Mouse (Mus musculus) heart, postnatal 10 days (tissue): ENCODE data around the gene Ints11. TPM values are rescaled to one million over a fixed set of nuclear protein-coding genes. Genes with fewer than 3 reads are reported as not detected.

Experiments used
- DNase-seq, 2 experiments: peaks; one replicate each; pipeline ENCODE4 v3.0.0; 2021
- intact Hi-C: fragments of 180-260 bp; cut with DNase I; formaldehyde crosslinking; loops from one replicate; pipeline ENCODE4 v1.15.1; 2025
- total RNA-seq, 2 experiments: library from RNA; stranded (reverse); gene quantifications; 2 replicates each; pipeline ENCODE4 v1.2.3; 2021

Ints11 gene
- 10 to 100 TPM; 16.6 to 20.9 TPM for total RNA-seq

DNA sequence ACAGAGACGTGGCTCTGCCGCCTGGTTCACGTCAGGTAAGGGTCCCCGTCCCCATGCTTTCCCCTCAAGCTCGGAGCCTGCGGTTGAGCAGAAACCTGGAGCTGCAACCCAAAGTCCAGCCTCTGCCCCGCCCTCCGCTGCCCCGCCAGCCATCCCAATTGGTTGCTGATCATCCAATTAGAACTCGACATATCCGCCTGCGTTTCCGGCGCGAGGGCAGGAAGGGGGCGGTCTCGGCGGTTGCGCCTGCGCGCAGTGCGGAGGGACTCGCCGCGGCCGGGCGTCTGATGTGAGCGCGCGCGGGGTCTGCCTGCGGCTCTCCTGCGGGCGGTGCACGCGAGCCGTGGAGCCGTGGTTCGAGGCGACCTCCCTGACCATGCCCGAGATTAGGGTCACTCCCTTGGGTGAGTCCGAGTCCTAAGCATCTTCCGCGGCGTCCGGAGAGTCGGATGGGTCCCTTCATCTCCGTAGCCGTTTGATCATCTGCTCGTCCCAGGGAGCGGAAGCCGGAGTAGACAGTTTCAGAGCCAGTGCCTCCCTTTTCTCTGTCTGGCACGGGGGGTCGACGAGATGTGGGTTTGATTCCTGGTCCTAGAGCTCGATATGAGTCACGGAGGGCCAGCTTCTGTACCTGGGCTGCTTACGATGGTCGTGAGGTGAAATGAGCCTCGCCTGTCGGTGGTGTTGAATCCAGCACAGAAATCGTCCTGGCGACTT is at the start of gene Ints11, which contains the start of gene Cptp:
Gene Ints11 (plus strand): TSS at position 230 of the 717 bp plus-strand sequence.
Gene Cptp (minus strand): TSS at position 124 of the 717 bp plus-strand sequence.
- DNase-seq = peak; percentile 98
- intact Hi-C loops = loop anchor here (1.0 to 2.0 kb wide), 3 partner anchors 13 to 74 kb away; partner anchors contain the start of gene Ube2j2

DNA sequence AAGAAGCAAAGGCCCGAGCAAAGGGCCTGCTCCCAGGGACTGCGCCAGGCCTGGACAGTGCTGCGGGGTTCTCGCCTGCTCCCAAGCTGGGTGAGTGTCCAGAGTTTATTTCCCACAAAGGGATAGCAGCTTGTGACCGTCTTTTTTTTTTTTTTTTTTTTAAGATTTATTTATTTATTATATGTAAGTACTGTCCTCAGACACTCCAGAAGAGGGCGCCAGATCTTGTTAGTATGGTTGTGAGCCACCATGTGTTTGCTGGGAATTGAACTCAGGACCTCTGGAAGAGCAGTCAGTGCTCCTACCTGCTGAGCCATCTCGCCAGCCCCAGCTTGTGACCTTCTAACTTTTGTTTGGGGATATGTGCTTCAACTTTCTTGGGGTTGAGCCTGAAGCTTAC is 48.3 kb upstream of the Ints11 start:
- peak in 1 of 2 experiments; percentile 53 for DNase-seq
- intact Hi-C loops = no loop called here

DNA sequence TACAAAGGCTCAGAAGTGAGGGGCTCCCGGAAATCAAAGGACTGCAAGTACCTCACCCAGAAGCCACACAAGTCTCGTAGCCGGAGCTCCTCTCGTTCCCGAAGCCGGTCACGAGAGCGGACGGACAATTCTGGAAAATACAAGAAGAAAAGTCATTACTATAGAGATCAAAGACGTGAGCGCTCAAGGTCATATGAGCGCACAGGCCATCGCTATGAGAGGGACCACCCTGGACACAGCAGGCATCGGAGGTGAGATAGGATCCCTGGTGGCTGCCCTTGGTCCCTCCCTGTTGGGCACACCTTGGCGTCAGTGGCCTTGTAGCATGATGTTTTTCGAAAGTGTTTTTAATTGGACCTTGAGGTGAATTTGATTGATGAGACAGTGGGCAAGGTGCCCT is 45.9 kb upstream of the Ints11 start:
- no peak for DNase-seq
- intact Hi-C loops = no loop called here

DNA sequence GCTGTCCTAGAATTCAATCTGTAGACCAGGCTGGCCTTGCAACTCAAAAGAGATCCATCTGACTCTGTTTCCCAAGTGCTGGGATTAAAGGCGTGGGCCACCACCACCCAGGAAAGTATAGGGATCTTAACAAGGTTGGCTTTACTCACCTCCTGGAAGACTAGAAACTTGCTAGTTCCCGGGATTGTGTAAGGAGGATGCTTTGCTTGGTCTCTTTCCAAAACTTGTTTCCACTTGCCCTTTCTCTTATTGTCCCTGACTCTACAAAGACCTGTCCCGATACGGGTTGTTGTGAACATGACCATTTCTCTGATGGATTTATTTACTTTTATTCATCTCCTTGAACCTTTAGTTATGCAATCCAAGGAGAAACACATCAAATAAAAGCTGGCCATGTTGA is 39.5 kb upstream of the Ints11 start:
- no peak for DNase-seq

DNA sequence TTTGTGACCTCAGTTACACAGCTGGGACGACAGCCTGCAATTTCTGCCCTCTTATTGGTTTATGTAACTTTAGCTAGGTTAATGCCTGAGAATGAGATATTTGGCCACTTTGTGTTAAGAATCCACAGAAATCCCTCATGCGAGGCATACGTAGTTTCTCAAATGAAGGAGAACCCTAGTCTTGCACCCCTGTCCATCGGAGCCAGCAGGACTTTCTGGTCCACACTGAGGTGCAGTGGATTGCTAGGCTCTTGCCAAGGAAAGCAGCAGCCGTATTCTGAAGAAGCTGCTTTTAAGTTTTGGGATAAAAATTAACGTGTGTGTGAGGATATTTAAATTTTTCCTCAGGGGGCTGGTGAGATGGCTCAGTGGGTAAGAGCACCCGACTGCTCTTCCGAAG is 38.8 kb upstream of the Ints11 start:
- intact Hi-C loops = loop anchor here (5.0 kb wide), 1 partner anchor 112 kb away; the partner anchor contains the start of gene Ube2j2
- no peak for DNase-seq

More for the DNA sequence above, 39.5 kb upstream of the Ints11 start:
- intact Hi-C loops = loop anchor here (2.0 to 5.0 kb wide), 2 partner anchors 17 to 112 kb away; partner anchors contain the start of genes Ccnl2 and Ube2j2

DNA sequence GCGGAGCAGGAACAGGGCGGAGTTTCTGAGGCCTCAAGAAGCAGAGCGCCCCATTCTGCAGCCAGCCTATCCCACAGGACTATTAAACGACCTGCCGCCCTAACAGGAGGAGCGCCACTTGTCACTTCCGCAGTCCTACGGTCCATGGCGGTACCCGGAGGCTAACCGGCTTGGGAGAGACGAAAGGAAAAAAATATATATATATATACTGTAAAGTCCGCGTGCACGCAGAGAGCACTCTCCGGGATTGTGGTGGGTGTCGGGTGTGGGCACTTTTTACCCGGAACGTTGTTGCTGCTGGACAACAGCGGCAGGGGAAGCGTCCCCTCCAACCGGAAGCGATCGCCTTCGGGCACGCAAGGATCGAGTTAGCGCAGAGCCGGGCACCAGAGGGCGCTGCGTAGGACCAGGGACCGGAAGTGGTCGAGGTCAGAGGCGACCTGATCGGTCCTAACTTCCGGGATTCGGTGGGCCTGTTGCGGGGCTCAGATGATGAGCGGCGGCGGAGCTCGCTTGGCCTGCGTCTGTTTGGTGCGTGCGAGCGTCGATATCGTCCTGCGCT is 38.1 kb upstream of the Ints11 start, which contains the start of gene Aurkaip1:
Gene Aurkaip1 (plus strand): TSS at position 68 of the 562 bp plus-strand sequence.
- intact Hi-C loops = loop anchor here (5.0 kb wide), 1 partner anchor 111 kb away; the partner anchor contains the start of gene Ube2j2
- peak; percentile 97 for DNase-seq

DNA sequence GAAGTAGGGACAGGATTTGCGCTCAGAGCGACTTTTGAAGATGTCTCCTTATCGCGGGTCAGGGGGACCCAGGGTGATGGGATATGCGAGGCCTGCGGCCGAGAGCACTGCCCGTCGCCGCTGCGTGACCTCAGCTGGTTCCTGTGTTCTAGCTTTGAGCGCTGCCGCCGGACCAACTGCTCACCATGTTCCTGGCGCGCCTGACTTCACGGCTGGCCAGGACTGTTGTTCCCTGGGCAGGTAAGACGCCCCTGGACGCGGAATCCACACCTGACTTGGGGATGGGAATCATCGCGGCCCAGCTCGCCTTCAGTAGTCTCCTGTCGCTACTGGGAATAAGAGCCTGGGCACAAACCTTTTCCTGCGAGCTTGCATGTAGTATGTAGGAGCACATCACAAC is 37.5 kb upstream of the Ints11 start:
- intact Hi-C loops = loop anchor here (5.0 kb wide), 1 partner anchor 110 kb away; the partner anchor contains the start of gene Ube2j2
- DNase-seq = no peak

DNA sequence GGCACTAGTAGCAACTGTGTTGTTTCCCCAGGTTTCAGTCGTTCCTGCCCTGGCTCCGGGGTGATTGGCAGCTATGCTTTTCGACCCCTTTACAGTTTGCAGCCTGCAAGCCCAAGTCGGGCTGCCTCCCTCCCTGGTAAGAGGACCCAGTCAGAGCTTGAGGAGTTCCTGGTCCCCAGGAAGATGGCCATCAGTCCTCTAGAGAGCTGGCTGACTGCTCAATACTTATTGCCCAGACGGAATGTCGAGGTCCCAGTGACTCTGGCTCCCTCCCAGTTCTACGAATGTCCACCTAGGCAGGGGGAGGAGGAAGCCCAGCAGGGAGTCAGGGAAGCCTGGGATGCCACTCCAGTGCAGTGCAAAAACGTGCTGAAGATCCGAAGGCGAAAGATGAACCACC is 37.0 kb upstream of the Ints11 start:
- DNase-seq = no peak
- intact Hi-C loops = loop anchor here (5.0 kb wide), 1 partner anchor 110 kb away; the partner anchor contains the start of gene Ube2j2

DNA sequence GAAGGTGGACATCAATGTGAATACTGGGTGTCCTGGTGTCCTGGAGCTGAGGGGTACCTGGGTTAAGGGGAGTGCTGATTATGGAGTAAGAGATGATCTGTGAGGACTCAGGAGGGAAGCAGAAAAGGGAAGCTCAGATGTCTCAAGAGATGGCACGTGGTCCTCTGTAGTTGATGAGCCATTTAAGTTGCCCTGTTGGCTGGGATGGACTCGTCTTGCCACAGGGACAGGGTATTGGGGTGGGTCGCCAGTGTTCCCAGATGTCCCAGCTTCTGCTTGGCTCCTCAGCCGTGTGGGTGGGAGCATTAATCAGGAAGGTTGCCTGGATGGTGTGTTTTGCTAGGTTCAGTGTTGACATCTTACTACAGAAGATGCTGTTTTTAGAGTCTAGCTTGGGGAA is 36.1 kb upstream of the Ints11 start:
- intact Hi-C loops = loop anchor here (5.0 kb wide), 1 partner anchor 109 kb away; the partner anchor contains the start of gene Ube2j2
- DNase-seq = no peak

DNA sequence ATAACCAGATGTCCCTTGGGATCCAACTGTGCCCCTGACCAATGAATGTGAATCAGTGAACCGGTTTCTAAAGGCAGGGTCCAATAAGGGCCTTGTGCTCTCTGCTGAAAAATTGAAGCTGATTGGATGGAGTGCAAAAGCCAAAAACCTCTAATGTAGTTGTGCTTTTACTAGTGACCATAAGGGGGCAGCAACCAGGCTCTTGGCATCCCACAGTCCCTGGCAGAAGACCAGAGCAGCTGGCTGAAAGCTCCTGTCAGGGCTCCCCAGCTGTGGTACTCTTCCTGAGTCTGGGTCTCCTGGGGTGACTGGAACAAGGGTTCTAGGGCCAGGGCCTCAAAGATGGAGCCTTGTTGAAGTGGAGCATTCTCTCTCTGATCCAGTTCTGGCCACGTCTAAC is 35.5 kb upstream of the Ints11 start:
- intact Hi-C loops = loop anchor here (5.0 kb wide), 1 partner anchor 108 kb away; the partner anchor contains the start of gene Ube2j2
- peak; percentile 90 to 94 for DNase-seq

DNA sequence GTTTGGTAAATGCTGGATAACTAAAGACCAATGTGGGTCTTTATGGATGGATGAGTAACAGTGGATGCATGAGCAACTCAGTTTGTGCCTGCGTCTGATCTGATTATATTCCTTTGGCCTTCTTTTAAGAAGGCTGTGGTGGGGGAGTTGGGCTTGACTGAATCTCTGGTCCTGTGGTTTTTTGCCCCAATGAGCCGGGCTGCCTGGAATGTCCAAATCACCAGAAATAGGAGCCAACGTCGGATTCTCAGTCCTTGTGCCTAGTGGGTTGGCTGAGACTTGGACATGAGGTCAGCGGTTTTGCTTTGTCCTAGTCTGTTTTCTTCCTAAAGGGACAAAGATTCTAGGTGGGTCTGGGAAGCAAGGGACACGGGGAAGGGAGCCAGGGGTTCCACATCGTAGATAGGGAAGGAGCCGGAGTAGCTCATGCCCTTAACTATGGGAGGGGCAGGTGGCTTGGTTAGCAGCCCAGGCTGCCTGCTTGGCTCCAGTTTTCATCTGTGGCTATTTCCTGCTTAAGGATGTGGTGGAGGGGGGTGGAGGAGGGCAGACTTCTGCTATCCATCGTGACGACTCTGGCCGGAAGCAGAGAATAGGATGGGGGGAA is 31.8 kb upstream of the Ints11 start:
- intact Hi-C loops = no loop called here
- peak; percentile 73 for DNase-seq

DNA sequence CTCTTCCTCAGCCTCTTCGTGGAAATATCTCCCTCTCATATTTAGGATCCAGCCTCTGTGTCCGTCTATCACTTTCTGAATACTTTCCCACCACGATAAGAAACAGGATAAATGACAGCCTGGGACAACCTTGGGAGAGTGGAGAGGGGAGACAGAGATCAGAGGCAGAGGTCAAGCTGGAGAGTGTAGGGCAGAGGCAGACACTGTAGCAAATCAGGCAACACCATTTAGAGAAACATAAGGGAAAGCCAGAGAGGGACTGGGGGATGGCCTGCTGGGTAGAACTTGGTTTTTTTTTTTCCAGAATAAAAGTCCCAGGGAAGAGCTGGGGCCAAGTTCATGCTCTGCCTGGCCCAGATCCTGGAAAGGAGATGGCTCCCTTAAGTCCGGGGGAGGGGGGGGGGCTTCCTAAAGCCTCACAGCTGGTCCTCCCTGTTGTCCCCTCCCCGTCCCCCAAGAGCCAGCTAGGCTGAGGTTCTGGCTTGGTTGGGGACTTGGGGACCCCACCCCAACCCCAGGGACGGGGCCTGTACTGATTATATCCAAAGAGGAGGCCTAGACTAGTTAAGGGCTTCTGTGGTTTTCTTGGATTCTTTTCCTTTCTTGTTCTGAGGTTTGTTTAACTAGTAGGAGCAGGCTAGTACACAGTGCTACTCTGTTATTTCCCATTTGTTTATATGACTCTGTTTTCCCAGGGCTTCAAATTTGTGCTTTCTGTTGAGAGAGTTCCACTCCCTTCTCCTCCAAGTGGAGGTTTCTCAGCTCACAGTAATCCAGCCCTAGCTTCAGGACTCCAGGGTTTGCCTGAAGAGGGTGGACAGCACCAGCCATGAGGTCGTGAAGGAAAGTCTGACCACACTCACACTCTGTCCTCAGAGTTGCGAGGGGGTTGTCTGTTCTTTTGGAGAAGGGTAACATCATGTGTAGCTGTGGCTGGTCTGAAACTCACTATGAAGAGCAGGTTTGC is 30.9 kb upstream of the Ints11 start:
- intact Hi-C loops = no loop called here
- peak; percentile 69 to 75 for DNase-seq

DNA sequence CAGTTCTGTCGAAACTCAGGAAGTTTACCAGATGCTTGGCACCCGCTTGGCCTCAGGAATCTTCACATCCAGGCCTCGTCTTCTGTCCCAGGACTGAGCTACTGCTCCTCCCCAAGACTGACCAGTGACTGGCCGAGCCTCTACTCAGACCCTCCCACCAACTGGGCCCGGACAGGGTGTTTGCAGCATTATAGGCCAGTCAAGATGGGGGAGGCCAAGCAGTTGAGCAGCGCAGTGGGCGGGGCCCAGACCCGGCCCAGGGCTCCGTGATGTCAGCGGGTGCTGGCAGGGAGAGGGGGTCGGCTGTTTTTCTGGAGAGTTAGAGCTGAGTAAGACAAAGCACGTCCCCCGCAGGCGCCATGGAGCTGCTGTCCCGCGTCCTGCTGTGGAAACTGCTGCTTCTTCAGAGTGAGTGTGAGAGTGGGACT is 29.8 kb upstream of the Ints11 start, which contains the start of gene Mxra8:
Gene Mxra8 (plus strand): TSS at position 198 of the 428 bp plus-strand sequence.
- intact Hi-C loops = no loop called here
- peak; percentile 90 to 92 for DNase-seq

DNA sequence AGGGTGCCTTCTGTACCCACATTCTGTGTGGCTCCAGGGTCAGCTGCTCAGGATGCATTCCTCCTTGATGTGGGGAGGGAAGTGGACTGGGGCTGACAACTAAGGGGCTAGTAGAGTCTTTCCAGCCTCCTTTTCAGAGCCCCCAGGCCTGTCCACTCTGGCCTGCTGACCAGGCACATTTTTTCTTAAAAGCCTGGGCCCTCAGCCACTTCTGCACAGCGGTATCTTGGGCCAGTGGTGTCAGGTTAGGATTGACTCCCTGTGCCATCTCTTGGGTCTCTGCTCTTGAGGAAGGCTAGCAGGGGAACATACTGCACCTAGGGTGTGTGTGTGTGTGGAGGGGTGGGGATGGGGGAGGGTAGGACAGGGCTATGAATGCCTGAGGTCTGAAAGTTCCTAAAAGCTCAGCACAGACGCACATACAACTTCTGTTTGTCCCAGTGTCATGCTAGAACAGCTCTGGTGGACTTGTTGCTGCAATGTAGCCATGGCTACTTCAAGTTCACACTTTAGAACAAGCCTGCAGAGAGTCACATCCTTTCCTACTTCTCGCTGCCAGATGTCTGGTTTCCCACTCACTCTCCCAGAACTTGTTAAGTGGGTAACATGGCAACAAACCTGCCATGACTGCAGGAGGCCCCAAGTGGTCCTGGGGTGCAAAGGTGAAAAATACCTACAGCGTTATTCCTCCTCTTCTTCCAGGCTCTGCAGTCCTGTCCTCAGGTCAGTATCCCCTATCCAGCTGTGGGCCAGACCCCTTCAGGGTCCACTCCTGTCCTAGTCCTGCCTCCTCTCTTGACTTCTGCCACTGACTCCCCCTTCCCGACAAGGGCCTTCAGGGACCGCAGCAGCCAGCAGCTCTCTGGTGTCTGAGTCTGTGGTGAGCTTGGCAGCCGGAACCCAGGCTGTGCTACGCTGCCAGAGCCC is 29.0 kb upstream of the Ints11 start:
- intact Hi-C loops = no loop called here
- DNase-seq = peak in 1 of 2 experiments; percentile 36

DNA sequence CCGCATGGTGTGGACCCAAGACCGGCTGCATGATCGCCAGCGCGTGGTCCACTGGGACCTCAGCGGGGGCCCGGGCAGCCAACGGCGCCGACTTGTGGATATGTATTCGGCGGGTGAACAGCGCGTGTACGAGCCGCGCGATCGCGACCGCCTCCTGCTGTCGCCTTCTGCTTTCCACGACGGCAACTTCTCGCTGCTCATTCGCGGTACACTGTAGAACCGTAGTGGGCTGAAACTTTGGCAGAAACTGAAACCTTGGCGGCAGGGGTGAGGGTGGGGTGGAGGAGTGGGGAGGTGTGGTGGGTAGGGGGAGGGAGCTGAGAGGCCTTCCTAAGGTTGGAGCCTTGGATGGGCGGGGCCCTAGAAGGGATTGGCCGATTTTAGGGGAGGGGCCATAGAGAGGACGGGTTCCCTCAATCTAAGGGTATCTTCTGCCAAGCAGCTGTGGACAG is 28.3 kb upstream of the Ints11 start:
- DNase-seq = peak; percentile 67 to 75
- intact Hi-C loops = no loop called here

DNA sequence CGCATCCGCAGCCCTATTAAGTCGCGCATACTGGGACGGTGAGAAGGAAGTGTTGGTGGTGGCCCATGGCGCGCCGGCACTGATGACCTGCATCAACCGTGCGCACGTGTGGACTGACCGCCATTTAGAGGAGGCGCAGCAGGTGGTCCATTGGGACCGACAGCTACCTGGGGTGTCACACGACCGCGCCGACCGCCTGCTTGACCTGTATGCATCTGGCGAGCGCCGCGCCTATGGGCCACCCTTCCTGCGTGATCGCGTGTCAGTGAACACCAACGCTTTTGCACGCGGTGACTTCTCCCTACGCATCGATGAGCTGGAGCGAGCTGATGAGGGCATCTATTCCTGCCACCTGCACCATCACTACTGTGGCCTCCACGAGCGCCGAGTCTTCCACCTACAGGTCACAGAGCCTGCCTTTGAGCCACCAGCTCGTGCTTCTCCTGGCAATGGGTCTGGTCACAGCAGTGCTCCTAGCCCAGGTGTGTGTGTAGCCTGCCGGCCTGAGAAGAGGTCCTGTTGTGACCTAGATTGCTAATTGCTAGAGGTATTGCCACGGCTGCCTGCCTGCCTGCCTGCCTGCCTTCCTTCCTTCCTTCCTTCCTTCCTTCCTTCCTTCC is 27.6 kb upstream of the Ints11 start:
- intact Hi-C loops = no loop called here
- DNase-seq = no peak

DNA sequence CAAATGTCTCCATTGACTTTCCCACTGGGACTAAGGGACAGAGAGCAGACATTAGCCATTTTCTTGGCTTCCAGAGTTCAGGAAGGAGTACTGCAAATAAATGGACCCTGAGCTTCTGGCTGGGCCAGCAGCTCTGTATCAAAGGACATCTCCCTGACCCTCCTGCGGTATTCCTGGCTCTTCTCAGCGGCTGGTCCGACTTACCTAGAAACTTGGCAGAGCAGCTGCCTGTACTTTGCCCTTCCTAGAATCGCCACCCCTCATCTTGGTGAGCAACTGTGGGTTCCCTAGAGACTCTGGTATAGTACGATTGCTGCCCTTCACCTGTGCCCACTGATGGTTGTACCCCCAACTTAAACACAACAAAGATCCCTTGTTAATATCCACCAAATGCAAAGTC is 26.1 kb upstream of the Ints11 start:
- intact Hi-C loops = no loop called here

DNA sequence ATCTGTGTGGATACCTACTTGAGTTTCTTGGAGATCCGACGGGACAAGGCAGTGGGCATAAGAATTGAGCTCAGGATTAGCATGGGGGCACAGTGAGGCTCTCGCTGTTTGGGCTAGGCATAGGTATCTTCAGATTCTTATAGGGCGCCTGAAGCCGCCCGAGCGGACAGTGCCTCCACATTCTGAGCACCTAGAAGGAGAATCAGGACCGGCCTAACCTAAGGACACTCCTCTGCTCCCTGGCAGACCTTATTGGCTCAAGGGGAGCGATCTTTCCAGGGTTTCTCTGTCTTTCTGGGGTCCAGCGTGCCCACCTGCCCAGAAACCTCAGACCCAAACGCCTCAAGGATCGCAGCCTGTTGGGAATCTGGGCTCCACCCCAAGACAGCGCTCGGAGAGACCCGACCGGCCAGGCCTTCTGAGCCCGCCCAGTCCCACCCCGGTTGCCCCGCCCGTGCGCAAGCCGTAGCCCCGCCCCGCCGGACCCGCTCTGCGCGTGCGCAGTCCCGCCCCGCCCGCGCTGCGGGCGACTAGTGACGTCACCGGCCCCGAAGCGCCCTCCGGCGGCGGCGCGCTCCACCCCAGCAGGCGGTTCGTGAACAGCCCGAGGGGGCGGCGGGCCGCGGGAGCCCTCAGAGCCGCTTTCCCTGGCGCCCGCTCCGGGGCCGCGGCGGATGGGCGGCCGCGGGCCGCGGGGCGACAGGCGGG is 22.3 kb upstream of the Ints11 start, which contains the start of gene Dvl1:
Gene Dvl1 (plus strand): TSS at position 532 of the 708 bp plus-strand sequence.
- intact Hi-C loops = no loop called here
- peak; percentile 96 to 97 for DNase-seq

More for the DNA sequence above, 26.1 kb upstream of the Ints11 start:
- no peak for DNase-seq
